Mouse (Mus musculus) limb, embryonic 14.5 days (tissue): ENCODE data around the gene Actb. TPM values are rescaled to one million over a fixed set of nuclear protein-coding genes. Genes with fewer than 3 reads are reported as not detected.

ENCODE experiments used
- ATAC-seq: fragments of 200-750 bp; cut with Nextera tagmentation; 2 replicates; pipeline ENCODE4 v1.8.0; 2017; ENCODE audit warnings: low read depth, moderate number of reproducible peaks, moderate TSS enrichment; ENCODE audit not compliant: low FRiP score
- DNase-seq: peaks from one replicate; pipeline ENCODE4 v3.0.0-alpha.2; 2015; ENCODE audit warnings: low spot score
- H3K27ac ChIP-seq: fragments of 300-500 bp; sonication (generic); replicated peaks from 2 replicates; pipeline ENCODE4 v1.5.1; 2014; ENCODE audit warnings: low read depth, mild to moderate bottlenecking, low read length, moderate library complexity, mixed read lengths
- H3K27me3 ChIP-seq: fragments of 300-500 bp; sonication (generic); 2 replicates; pipeline ENCODE4 v1.6.1; 2014; ENCODE audit warnings: low read length, mixed read lengths; ENCODE audit not compliant: control insufficient read depth, insufficient read depth
- H3K36me3 ChIP-seq: fragments of 300-500 bp; sonication (generic); 2 replicates; pipeline ENCODE4 v1.6.1; 2014; ENCODE audit warnings: mild to moderate bottlenecking, low read length, moderate library complexity, mixed read lengths; ENCODE audit not compliant: control insufficient read depth, insufficient read depth
- H3K4me1 ChIP-seq: fragments of 300-500 bp; sonication (generic); 2 replicates; pipeline ENCODE4 v1.6.1; 2014; ENCODE audit warnings: antibody characterized with exemption, low read length, mixed read lengths; ENCODE audit not compliant: control insufficient read depth, insufficient read depth
- H3K4me2 ChIP-seq: fragments of 300-500 bp; sonication (generic); replicated peaks from 2 replicates; pipeline ENCODE4 v1.6.1; 2014; ENCODE audit warnings: low read depth, mild to moderate bottlenecking, low read length, moderate library complexity; ENCODE audit not compliant: severe bottlenecking
- H3K4me3 ChIP-seq: fragments of 300-500 bp; sonication (generic); replicated peaks from 2 replicates; pipeline ENCODE4 v1.5.1; 2014; ENCODE audit warnings: low read length
- H3K9ac ChIP-seq: fragments of 300-500 bp; sonication (generic); 2 replicates; pipeline ENCODE4 v1.6.1; 2014; ENCODE audit warnings: mild to moderate bottlenecking, low read depth, low read length, moderate library complexity; ENCODE audit not compliant: severe bottlenecking
- H3K9me3 ChIP-seq: fragments of 300-500 bp; sonication (generic); 2 replicates; pipeline ENCODE4 v1.6.1; 2016; ENCODE audit warnings: low read length; ENCODE audit not compliant: control insufficient read depth
- POLR2A ChIP-seq: fragments of 200-500 bp; IDR thresholded peaks from 2 replicates; pipeline ENCODE4 v1.8.0; 2012; ENCODE audit warnings: inconsistent platforms, mild to moderate bottlenecking, moderate library complexity, borderline replicate concordance; ENCODE audit not compliant: insufficient read depth, insufficient read length; ENCODE audit errors: extremely low read depth
- WGBS: fragments of 180-500 bp; shearing (Covaris S2); extraction: QIAGEN DNeasy Blood & Tissue Kit; methylation state at CpG from one replicate; pipeline ENCODE4 v1.1.7; 2014; 5-methylcytosine and 5-hydroxymethylcytosine counted together
- polyA plus RNA-seq, 2 experiments: library from polyadenylated mRNA; depleted of rRNA in 1 of 2; stranded (reverse) in 1 of 2; unstranded in 1 of 2; fragments of >200 nt; fragmentation: Nextera tagmentation in 1 of 2; extraction: Ambion mirVana in 1 of 2; gene quantifications; 2 replicates each; pipeline versions ENCODE4 v1.2.1 to v1.2.3; 2012 to 2014

Actb gene
- polyA plus RNA-seq, 2 experiments, result 2,733 to 14,101 TPM

GRCm38 (mm10) chr5:142905038-142905695, 1.4 kb downstream of the Actb start:
- TF ChIP-seq POLR2A, result no peak
- DNase-seq, result no peak
- H3K9ac ChIP-seq, result peak overlapping the region; percentile 100
- peaks cover 40% of the 10 kb centered on the region for H3K4me1 ChIP-seq
- WGBS, result 4% methylated on average over 27 of the region's 27 CpGs
- H3K36me3 ChIP-seq, result peaks cover 52% of the 10 kb centered on the region
- H3K27ac ChIP-seq, result peak overlapping the region; percentile 99
- peak overlapping the region; percentile 71 for H3K4me2 ChIP-seq
- H3K9me3 ChIP-seq, result no peaks in the 10 kb centered on the region
- ATAC-seq, result no peak; the same call in 1 of the 2 replicates
- H3K4me3 ChIP-seq, result peak overlapping the region; percentile 83
- no peaks in the 10 kb centered on the region for H3K27me3 ChIP-seq

- Histone ChIP-seq H3K4me3 (peak overlapping the region; percentile 83), H3K36me3 (peaks cover 59% of the 10 kb centered on the region), H3K27me3 (no peaks in the 10 kb centered on the region), H3K4me1 (peaks cover 34% of the 10 kb centered on the region), H3K4me2 (peak overlapping the region; percentile 71), H3K9me3 (no peaks in the 10 kb centered on the region), H3K9ac (peak overlapping the region; percentile 100), H3K27ac (peak overlapping the region; percentile 99)
- TF ChIP-seq POLR2A, result no peak
- no peak for ATAC-seq
- 75% methylated on average over 19 of the region's 19 CpGs for WGBS
- DNase-seq, result no peak
These were observed 2.1 kb downstream of the Actb start for GRCm38 (mm10) chr5:142904208-142905037.

GRCm38 (mm10) chr5:142903470-142904207, 2.9 kb downstream of the Actb start:
- H3K27me3 ChIP-seq, result no peaks in the 10 kb centered on the region
- H3K9ac ChIP-seq, result peak overlapping the region; percentile 100
- no peaks in the 10 kb centered on the region for H3K9me3 ChIP-seq
- ATAC-seq (no peak), DNase-seq (no peak)
- no peak overlapping the region; the same call in 1 of the 2 replicates for H3K27ac ChIP-seq
- H3K4me3 ChIP-seq, result peak overlapping the region; percentile 83
- peak overlapping the region; percentile 71 for H3K4me2 ChIP-seq
- H3K4me1 ChIP-seq, result peaks cover 26% of the 10 kb centered on the region
- WGBS, result 76% methylated on average over 14 of the region's 14 CpGs
- TF ChIP-seq POLR2A, result no peak
- H3K36me3 ChIP-seq, result peaks cover 64% of the 10 kb centered on the region

- no peak overlapping the region; the same call in 1 of the 2 replicates for H3K27ac ChIP-seq
- H3K4me1 ChIP-seq, result peaks cover 18% of the 10 kb centered on the region
- no peak for ATAC-seq
- H3K36me3 ChIP-seq, result peaks cover 70% of the 10 kb centered on the region
- no peak overlapping the region for H3K4me3 ChIP-seq
- H3K9me3 ChIP-seq, result no peaks in the 10 kb centered on the region
- 56% methylated on average over 5 of the region's 5 CpGs for WGBS
- DNase-seq, result no peak
- H3K27me3 ChIP-seq, result no peaks in the 10 kb centered on the region
- no peak for TF ChIP-seq POLR2A
- no peak overlapping the region for H3K9ac ChIP-seq
- no peak overlapping the region for H3K4me2 ChIP-seq
These were observed 3.8 kb downstream of the Actb start for GRCm38 (mm10) chr5:142902506-142903314.
